ENCODE assay signal across 9 mouse cellular contexts in genomic region chr17:28926380-28926779, GRCm38 (mm10). TPM values are rescaled to one million over a fixed set of nuclear protein-coding genes. Genes with fewer than 3 reads are reported as not detected.
A peak's percentile ranks its signal among the peaks of the same experiment; 100 is the strongest.
DNase-seq lines count a peak whose midpoint lies in the region; ATAC-seq and TF ChIP-seq lines count a peak whose summit lies in the region.
"Had no signal": no experiment of that assay in that cellular context is flagged by ENCODE, and none has a peak within 500 bp of the region (broad histone marks: within the 10 kb centered on the region; RNA-seq: fewer than 3 reads in every experiment).

No protein-coding gene starts in this region.

- DNase-seq in 416B (ENCODE audit: low read depth) (peak; percentile 76), Patski (ENCODE audit: low read depth, low spot score) (no peak)
- peak; percentile 85 to 89 for DNase-seq in cerebellum, postnatal 36 days
- DNase-seq in gastrocnemius, postnatal 10 days: peak; percentile 82
- peak; percentile 91 for DNase-seq in kidney, postnatal 10 days
- peak; percentile 61 for DNase-seq in liver, embryonic 13.5 days
- peak; percentile 51 for DNase-seq in retina, adult 2 months (ENCODE audit: low read depth, low spot score)
- DNase-seq in thymus, postnatal 14 days: peak; percentile 82

- in situ Hi-C loops in Patski (cut with MboI; ENCODE audit: low pct_unique_long_range_greater_than_20kb): no loop called here

- H3K9ac ChIP-seq in liver, embryonic 13.5 days: no peak overlapping the region

- no peak for ATAC-seq in Patski
- no peak for ATAC-seq in liver, embryonic 13.5 days (ENCODE audit: low read depth)

- H3K9me3 ChIP-seq in liver, embryonic 13.5 days (replicated peaks): no peaks in the 10 kb centered on the region

- peak; percentile 93 for TF ChIP-seq CTCF in Patski (IDR thresholded peaks at IDR 0.05)

- H3K36me3 ChIP-seq in liver, embryonic 13.5 days: no peaks in the 10 kb centered on the region

- peaks cover 53% of the 10 kb centered on the region for H3K4me1 ChIP-seq in liver, embryonic 13.5 days (replicated peaks)

- H3K27ac ChIP-seq in liver, embryonic 13.5 days: peak overlapping the region; percentile 78; the same call in 1 of the 2 replicates

- no peak overlapping the region for H3K4me3 ChIP-seq in liver, embryonic 13.5 days (replicated peaks)

- CTCF ChIA-PET in Patski (lab: Charles Lee): interaction anchor here (0.7 to 2.8 kb wide), 17 partner anchors 9 to 320 kb away, joined by 3 to 11 read pairs (median 3); partner anchors contain the start of genes 4930539E08Rik and Kctd20

- peaks cover 2% of the 10 kb centered on the region for H3K27me3 ChIP-seq in Patski
- no peaks in the 10 kb centered on the region for H3K27me3 ChIP-seq in liver, embryonic 13.5 days

- no peak overlapping the region for H3K4me2 ChIP-seq in liver, embryonic 13.5 days

- WGBS in liver, embryonic 13.5 days (ENCODE audit: insufficient replicate concordance): 9% methylated on average over 13 of the region's 13 CpGs

- POLR2A ChIA-PET in Patski (lab: Charles Lee): no interaction called here

RNA-seq across cellular contexts. Expression of gene 4930539E08Rik, which starts 11.3 kb away (rescaled TPM):
- polyA plus RNA-seq in Patski (2021): 0.05 TPM
- total RNA-seq in gastrocnemius, postnatal 10 days (2021): under 1 TPM in 1 of 2 experiments, not detected in 1; 0.09 TPM
- 0.08 and 0.15 TPM in 2 replicates for polyA plus RNA-seq in liver, embryonic 13.5 days (2015; fragmentation: Nextera tagmentation; extraction: Ambion mirVana)

RNA-seq across cellular contexts. Expression of gene Pxt1, which starts 17.3 kb away (rescaled TPM):
- not detected for polyA plus RNA-seq in Patski (2021)
- total RNA-seq in gastrocnemius, postnatal 10 days (2021): not detected
- polyA plus RNA-seq in liver, embryonic 13.5 days (2015; fragmentation: Nextera tagmentation; extraction: Ambion mirVana): 0.45 and 0.46 TPM in 2 replicates
- total RNA-seq: hematopoietic stem cell, adult 5-6 weeks had no signal

RNA-seq across cellular contexts. Expression of gene Kctd20, which starts 25.4 kb away (rescaled TPM):
- polyA plus RNA-seq in Patski (2021): 38.2 TPM
- 10 to 100 TPM; 35.9 to 42.8 TPM for total RNA-seq in gastrocnemius, postnatal 10 days (2021)
- polyA plus RNA-seq in liver, embryonic 13.5 days (2015; fragmentation: Nextera tagmentation; extraction: Ambion mirVana): 65.8 and 78.6 TPM in 2 replicates
